Mouse (Mus musculus) bone marrow, adult 2 months (tissue): ENCODE results near the gene Metap1d.

Experiments used
- CTCF ChIP-seq: fragments of 200-500 bp; IDR thresholded peaks from 2 replicates; pipeline ENCODE4 v1.5.1; 2011; ENCODE audit warnings: low read length, control low read depth; ENCODE audit not compliant: control insufficient read depth, insufficient read depth
- POLR2A ChIP-seq: fragments of 200-500 bp; IDR thresholded peaks from 2 replicates; pipeline ENCODE4 v1.6.1; 2011; ENCODE audit warnings: low read depth, mild to moderate bottlenecking, control low read depth, low read length, borderline replicate concordance; ENCODE audit not compliant: control insufficient read depth

GRCm38 (mm10) chr2:71517466-71518099 is 64.5 kb downstream of the Metap1d start:
- TF ChIP-seq CTCF (no peak), POLR2A (no peak)
